Mouse (Mus musculus): ENCODE results near the gene Tmem18.
A peak's percentile ranks its signal among the peaks of the same experiment; 100 is the strongest.

Gene Tmem18

DNA sequence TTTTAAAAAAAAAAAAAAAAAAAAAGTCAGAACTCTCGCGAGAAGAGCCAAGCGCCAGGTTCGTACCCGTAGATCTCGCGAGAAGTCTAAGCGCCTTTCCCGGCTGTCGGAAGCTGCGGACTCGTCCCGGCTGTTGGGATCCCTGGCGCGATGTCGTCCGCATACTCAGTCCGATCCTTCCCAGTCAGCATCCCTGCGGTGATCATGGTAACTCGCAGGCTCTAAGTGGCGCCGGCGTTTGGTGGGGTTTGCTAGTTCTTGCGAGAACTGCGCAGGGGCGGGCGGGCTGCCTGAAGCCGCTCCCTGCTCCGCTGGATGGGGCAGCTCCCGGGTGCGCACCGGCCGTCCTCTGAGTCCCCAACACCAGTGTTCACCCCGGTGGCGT is at the start of gene Tmem18:
Gene Tmem18, plus strand, starts transcription at position 71 of the 385 bp plus-strand sequence.
- peak; percentile 86 for DNase-seq

DNA sequence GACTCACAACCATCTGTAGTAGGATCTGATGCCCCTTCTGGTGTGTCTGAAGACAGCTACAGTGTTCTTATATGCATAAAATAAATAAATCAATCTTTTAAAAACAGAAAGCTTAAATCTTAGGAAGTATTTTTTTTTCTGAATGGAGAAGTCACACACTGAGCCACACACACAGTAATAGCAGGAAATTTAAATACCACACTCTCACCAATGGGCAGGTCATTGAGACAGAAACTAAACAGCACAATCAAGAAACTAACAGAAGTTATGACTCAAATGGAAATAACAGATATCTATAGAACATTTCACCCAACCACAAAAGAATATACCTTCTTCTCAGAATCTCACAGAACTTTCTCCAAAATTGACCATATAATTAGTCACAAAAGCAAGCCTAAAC is 26.9 kb upstream of the Tmem18 start:
- DNase-seq = no peak

DNA sequence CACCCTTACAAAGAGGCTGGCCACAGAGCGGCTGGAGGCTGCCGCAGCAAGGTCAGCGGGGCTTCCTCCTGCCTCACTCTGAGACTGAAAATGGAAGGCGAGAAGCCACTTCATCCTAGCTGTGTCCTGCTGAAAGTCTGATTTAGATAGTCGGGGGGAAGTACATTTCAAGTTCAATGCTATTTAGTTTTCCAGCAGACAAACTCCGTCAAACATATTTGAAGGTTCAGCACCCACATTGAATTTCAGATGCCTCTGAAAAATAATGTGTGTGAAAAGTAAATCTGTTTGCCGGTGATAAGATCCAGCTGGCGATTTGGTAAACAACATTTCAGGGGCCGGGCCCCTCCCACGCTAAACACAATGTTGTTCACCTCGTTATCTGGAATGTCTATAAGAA is 22.8 kb upstream of the Tmem18 start:
- DNase-seq = no peak

DNA sequence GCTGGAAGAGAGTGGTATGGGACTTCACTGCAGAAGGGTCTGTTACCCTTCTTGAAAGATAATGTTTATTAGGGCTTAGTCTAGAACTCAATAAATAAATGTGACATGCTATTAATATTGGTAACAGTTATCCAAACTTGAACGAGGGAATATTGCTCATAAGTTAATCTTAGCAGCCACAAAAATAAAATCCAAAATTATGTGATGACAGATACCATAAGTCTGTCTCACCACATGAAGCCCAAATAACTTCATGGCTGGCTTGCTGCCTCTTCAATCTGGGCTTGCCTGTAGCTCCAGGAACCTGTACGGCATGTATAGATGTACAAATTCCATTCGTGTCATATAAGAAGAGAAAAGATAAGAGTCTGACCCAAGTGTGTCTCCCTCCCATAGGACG is 12.2 kb upstream of the Tmem18 start:
- no peak for DNase-seq

DNA sequence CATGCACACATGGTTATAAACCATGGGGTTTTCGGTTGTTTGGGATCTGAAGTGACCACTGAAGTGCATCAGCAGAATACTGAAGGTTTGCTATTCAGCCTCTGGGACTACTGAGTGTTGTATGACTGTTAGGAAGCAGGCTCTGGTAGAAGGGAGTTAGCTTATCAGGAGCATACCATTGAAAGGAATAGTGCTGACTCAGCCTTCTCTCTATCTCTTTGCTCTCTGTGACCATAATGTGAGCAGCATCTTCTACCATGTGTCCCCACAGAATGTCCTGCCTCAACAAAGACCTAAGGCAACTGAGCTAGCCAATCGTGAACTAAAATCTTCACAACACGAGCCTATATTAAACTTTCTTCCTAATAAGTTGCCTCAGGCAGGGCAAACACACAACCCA is 8.3 kb upstream of the Tmem18 start:
- no peak for DNase-seq

DNA sequence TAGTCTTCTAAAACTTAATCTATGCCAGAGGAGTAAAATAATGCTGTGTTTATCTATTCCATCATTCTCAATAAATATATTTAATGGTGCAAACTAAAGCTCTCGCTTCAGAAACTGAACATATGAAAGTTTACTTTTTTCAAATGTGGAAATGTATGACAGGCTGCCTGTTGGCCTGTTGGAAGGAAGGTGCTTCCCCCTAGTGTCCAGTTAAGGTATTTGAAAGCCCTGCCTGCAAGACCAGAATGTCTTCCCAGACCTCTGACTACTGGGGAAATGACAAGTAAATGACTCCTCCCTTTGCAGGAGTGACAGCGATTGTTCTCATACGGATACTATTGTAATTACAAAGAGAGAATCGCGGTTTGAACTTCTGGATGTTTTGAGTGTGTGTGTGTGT is 6.2 kb upstream of the Tmem18 start:
- peak; percentile 41 to 80 for DNase-seq

DNA sequence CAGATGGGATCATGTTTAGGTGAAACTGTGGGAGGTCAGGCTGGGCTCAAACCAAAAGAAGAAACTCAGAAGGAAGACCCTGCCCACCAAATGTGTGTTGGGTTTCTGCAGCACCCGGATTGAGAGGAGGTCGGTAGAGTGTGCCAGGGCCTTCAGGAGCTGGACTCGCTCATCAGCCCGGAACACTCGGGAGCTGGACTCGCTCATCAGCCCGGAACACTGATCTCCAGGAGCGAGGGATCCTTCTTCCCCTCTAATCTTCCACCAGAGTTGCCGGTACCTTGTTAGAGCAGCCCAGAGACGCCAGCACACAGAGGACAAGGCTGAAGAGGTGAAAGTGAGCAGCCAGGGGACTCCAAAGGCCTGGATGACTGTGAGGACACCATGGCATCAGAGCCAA is 2.9 kb upstream of the Tmem18 start:
- no peak for DNase-seq

DNA sequence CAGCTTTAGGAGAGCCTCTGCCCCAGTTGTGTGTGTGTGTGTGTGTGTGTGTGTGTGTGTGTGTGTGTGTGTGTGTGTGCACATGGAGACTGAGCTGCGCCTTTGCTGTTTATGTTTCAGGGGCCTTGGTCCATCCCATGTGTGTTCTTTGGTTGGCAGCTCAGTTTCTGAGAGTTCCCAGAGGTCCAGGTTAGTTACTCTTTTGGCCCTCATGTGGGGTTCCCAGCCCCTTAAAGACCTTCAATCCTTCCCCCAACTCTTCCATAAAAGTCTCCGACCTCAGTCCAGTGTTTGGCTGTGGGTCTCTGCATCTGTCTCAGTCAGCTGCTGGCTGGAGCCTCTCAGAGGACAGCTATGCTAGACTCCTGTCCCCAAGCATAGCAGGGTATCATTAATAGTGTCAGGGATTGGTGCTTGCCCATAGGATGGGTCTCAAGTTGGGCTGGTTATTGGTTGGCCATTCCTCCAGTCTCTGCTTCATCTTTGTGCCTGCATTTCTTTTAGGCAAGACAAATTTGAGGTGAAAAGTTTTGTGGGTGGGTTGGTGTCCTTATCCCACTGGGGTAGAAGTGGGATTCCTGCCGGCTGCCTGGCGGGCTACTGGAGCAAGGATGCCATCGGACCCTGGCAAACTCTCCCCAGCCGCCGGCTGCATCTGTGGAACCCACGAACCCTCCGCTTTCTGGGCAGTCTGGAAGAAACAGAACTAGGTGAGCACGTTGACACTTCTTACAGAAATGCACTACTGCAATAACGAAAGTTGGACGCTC is 455 bp upstream of the Tmem18 start:
- DNase-seq = no peak

DNA sequence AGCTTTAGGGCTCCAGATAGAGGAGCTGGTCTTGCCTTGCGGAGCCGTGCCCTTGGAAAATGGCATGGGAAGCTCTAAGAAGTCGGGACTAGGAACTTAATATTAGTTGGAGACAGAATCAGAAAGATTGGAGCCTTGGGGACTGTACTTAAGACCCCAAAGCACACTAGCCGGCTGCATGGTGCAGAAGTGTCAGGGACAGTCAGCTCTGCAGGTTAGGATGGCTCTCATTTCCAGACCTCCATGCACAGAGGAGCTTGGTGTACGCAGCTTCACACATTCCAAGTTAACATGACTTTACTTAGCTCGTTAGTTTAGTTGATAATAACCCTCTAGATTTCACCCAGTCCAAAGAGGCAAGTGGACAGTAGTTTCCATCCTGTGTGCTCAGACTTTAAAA is 637 bp downstream of the Tmem18 start:
- no peak for DNase-seq

DNA sequence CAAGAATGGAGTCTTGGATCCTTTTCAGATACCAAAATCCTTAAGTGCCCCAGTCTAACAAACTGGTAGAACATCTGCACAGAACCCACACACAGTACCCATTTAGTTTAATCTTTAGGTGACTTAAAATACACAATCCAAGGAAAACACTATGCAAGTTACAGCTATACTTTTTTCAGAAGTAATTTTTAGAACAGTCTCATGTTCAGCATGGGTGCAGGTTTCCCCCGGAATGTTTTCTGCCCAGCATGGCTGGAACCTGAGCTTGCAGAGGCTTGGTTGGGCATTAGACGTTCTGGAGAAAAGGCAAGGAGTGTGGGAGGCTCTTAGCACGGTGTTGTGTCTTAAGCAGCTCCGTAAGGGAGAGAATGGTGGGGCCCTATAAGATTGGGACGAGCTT is 7.6 kb downstream of the Tmem18 start:
- no peak for DNase-seq

DNA sequence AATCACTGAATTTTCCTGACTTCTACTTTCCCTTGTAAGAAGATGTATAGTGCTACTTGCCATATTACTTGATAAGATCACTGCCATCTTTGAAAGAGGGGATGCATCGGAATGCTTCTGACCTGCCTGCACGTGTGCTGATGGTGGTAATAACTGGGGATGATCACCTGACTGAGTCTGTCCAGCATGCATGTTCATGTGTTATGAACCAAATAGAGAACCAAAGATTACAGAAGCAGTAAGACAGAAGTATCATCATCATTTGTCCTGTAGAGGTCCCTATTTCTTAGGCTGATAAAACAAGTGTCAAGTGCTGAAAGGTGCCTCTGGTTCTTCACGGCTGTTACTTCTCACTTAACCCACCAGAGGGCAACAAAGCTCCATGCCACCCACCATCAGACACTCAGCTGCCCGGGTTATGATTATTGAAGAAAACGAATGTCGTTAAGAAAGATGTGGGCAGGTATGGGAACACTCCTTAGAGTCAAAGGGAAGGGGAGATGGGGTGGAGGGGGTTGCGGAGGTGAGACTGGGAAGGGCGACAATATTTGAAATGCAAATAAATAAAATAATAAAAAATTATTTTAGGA is 12.7 kb downstream of the Tmem18 start:
- peak; percentile 55 to 70 for DNase-seq

DNA sequence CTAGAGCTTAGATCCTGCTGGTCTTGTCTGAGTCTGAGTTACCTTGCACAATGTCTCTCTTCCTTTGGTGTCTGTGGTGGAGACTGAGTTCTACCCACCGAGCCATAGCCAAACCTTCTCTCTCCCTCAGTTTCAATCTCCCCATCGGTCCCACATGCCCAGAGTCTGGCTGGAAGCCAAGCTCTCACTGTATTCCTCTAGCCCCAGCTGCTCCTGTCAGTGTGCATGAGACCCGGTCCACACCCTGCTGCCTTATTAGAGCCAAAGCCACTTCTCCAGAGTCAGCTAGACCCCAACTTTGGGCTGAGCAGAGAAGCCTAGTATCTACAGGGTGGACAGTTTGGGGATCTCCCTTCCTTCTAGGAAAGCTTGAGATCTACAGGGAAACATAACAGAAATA is 14.7 kb downstream of the Tmem18 start:
- DNase-seq = no peak

DNA sequence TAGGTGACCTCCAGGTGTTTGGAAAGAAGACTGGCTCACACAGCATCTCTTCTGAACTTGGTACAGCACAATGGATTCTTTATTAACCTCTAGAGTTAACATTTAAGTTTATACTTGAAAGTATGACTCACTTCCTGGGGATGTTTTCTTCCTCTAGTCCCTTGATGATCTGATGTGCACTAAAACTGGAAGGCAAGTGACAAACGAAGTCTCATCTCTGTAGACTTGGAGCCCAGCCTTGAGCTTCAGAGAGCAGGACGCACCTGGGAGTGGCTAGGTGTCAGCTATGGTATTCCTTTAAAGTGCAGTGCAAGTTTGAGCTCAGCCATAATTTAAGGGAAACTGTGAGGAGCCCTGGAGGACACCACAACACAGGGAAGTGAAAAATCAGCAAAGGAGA is 15.2 kb downstream of the Tmem18 start:
- DNase-seq = no peak

DNA sequence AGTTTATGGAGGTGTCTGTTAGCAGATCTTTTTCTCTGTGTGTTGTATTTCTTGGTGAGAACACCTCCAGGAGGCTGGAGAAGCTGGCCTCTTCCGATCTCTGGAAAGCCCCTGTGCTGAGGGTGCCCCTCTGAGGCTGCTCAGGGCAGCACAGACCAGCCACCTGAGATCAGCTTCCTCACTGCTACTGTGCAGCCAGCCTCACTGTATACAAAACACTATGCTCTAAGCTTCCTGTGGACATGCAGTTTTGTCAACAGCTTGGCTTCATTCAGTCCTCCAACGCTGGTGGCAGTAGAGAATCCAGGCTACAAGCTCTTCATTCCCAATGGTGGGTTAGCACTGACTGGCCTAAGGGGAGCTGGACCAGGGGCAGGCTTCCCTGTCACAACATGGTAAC is 15.8 kb downstream of the Tmem18 start:
- DNase-seq = no peak

DNA sequence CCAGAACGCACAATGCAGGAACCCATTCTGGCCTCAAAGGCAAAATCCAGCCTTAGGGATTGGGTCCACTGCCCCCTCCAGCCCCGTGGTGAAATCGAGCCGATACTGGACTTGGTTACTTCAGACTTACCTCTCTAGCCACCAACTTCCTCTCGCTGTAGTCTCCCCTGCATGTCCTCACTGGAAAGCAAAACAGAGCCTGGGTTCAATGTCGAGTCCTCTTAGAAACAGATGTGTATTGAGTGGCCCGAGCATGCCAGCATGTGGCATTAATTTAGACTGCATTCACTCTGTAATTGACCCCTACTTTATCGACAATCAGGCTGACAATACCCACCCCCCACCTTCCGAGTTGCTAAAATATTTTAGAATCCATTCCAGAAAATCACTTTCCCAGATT is 19.8 kb downstream of the Tmem18 start:
- DNase-seq = no peak

DNA sequence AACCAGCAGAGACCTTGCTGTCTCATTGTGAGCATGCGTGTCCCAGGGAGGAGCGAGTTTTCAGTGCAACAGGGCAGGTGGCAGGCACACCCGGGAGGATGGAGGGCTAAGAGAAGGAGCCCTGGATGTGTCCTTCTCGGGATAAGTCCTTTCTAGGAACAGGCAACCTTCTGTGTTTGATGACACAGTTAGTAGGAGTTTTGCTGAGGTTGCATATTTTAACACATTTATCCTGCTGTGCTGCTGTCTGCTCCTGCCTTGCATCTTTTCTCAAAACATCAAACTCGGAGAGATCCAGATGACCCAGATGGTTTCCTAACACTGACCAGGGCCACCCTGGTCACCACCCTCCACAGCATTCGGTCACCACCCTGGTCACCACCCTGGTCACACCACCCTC is 20.6 kb downstream of the Tmem18 start:
- DNase-seq = no peak

DNA sequence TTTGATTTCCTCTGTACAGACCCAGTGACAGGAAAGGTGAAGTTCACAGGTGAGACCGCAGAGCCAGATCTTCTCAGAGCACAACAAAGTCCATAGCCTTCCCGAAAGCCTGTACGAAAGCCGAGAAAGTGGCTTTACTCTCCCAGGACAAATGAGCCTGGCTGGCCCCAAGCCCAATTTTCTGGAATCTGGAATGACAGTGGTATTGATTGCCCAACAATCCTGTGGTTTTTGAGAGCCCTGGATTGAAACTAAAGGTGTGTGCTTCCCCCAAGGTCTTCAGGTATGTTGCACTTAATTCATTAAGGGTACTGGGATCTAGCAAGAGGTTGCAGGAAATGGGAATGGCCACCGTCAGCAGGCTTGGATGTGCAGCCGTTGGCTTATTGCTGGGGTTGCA is 21.7 kb downstream of the Tmem18 start:
- DNase-seq = no peak

DNA sequence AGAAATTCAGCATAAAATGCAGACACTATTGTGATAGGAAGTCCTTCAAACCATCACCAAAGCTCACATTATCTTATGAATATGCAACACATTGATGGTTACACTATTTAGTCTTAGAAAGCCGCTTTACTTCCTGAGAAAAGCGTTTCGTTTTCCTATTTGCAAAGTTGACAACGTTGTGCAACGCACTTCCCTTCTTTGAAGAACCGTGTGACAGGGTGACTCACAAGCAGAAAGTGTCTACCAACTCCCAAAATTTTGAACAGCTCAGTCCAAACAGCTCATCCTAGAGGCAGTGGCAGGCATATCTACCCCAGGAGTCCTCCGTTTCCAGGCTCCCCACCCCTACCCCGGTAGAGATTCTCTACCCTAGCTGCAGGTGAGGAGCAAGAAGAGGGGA is 22.5 kb downstream of the Tmem18 start:
- no peak for DNase-seq

DNA sequence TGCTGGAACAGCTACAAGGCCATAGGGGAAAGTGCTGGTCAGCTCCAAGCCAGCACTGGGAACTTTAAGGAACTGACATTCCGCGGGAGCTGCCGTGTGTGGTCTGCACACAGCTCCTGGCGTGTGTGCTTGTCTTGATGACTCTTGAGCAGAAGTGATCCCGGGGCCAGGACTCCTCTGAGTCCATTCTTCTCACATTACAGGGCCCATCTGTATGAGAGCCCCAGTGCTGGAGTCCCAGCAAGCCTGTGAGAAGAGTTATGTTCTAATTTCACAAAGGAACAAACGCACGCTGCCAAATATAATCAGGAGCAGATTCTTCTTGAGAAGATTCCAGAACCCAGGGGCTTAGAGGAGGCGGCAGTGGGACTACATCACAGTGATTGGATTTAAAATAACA is 34.2 kb downstream of the Tmem18 start:
- DNase-seq = no peak

DNA sequence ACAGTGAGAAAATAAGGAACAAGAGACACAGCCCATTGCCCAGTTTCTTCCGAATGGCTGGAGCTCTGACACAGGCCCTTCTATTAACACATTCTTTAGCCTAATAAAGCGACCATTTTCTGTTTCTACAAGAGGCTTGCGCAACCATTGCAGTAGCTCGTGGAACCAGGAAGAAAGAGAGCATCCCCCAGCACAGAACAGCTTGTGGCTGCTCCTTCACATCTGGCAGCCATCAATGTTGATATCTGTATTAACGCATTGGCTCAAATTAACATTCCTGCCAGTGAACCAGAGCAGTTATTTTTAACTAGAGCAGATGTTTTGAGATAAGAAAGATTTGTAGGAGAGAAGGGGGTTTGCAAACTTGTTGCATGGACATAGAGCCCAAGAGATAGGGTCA is 44.2 kb downstream of the Tmem18 start:
- DNase-seq = no peak

DNA sequence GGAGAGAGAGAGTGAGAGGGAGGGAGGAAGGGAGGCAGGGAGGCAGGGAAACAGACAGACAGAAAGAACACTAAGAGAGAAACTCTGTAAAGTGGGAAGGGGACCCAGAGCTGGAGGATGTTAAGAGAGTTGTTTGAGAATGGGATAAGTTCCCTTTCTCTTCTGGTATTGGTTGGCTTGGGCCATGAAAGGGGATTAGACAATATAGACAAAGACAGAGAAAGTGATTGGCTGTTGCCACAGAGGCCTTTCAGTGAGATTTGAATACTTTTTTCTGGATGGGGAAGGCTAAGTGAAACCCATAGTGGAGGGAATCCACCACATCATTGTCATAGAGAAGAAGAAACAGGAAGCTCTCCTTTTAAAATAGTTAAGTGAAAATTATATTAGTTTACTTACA is 50.3 kb downstream of the Tmem18 start:
- DNase-seq = no peak

Data from cerebellum, postnatal 25 days (tissue).